Mouse (Mus musculus) heart, embryonic 14.5 days (tissue): ENCODE measurements around the gene Fam170b. TPM values are rescaled to one million over a fixed set of nuclear protein-coding genes. Genes with fewer than 3 reads are reported as not detected.
A peak's percentile ranks its signal among the peaks of the same experiment; 100 is the strongest.

ENCODE experiments used
- ATAC-seq: fragments of 200-750 bp; cut with Nextera tagmentation; 2 replicates; pipeline ENCODE4 v1.8.0; 2017; ENCODE audit warnings: low read depth, moderate TSS enrichment; ENCODE audit not compliant: insufficient number of reproducible peaks, insufficient read depth, low FRiP score
- H3K27ac ChIP-seq, 2 experiments: fragments of 200-500 bp in 1 of 2; fragments of 300-500 bp in 1 of 2; sonication (generic) in 1 of 2; replicated peaks in 1 of 2; 2 replicates each; pipeline ENCODE4 v1.5.1; 2012 to 2014; ENCODE audit warnings: low read depth in 2 of 2, low read length in 2 of 2, control low read depth in 1 of 2, mild to moderate bottlenecking in 1 of 2, mixed read lengths in 1 of 2; ENCODE audit not compliant: control insufficient read depth in 1 of 2, insufficient read depth in 1 of 2
- H3K27me3 ChIP-seq: fragments of 300-500 bp; sonication (generic); 2 replicates; pipeline ENCODE4 v1.6.1; 2014; ENCODE audit warnings: mild to moderate bottlenecking, low read length, control low read depth; ENCODE audit not compliant: control insufficient read depth, insufficient read depth
- H3K36me3 ChIP-seq: fragments of 300-500 bp; sonication (generic); 2 replicates; pipeline ENCODE4 v1.6.1; 2014; ENCODE audit warnings: mild to moderate bottlenecking, control low read depth, low read length, mixed read lengths; ENCODE audit not compliant: control insufficient read depth, insufficient read depth
- H3K4me1 ChIP-seq, 2 experiments: fragments of 200-500 bp in 1 of 2; fragments of 300-500 bp in 1 of 2; sonication (generic) in 1 of 2; 2 replicates each; pipeline ENCODE4 v1.6.1; 2012 to 2014; ENCODE audit warnings: low read length in 2 of 2, control low read depth in 1 of 2, mixed read lengths in 1 of 2; ENCODE audit not compliant: control insufficient read depth in 2 of 2, insufficient read depth in 2 of 2
- H3K4me2 ChIP-seq: fragments of 300-500 bp; sonication (generic); 2 replicates; pipeline ENCODE4 v1.6.1; 2014; ENCODE audit warnings: mild to moderate bottlenecking, low read length
- H3K4me3 ChIP-seq, 2 experiments: fragments of 200-500 bp in 1 of 2; fragments of 300-500 bp in 1 of 2; sonication (generic) in 1 of 2; 2 replicates each; pipeline ENCODE4 v1.5.1; 2012 to 2014; ENCODE audit warnings: low read length in 2 of 2, mild to moderate bottlenecking in 2 of 2, control low read depth in 1 of 2, low read depth in 1 of 2, moderate library complexity in 1 of 2; ENCODE audit not compliant: control insufficient read depth in 1 of 2, insufficient read depth in 1 of 2
- H3K9ac ChIP-seq: fragments of 300-500 bp; sonication (generic); 2 replicates; pipeline ENCODE4 v1.6.1; 2014; ENCODE audit warnings: mild to moderate bottlenecking, low read length
- H3K9me3 ChIP-seq: fragments of 300-500 bp; sonication (generic); 2 replicates; pipeline ENCODE4 v1.6.1; 2016; ENCODE audit warnings: low read length, control low read depth; ENCODE audit not compliant: control insufficient read depth
- WGBS: fragments of 180-500 bp; shearing (Covaris S2); extraction: QIAGEN DNeasy Blood & Tissue Kit; methylation state at CpG from one replicate; pipeline ENCODE4 v1.1.7; 2014; 5-methylcytosine and 5-hydroxymethylcytosine counted together
- polyA plus RNA-seq: library from polyadenylated mRNA; unstranded; fragments of >200 nt; fragmentation: Nextera tagmentation; extraction: Ambion mirVana; gene quantifications from 2 replicates; pipeline ENCODE4 v1.2.1, GENCODE M21; 2014

Fam170b gene
- polyA plus RNA-seq = 0.19 TPM in 1 of 2 replicates, not detected in the other

DNA sequence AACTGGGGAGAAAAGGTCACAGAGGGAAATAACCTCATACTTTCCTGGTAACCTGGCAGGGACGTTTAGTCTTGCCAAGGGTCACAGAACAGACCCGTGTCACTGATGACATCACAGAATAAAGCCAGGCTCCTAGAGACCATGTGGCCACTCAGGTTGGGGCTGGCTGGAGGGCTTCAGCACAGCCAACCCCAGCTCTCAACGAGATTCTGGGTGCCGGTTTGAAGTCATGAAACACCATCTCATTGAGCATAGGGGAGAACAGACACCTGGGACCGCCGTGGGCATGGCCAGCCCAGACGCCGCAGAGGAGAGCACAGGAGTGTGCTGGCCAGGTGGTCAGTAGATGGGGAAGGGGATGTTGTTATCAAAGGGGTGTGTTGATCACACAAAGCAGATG lies at the start of gene Fam170b:
Gene Fam170b, plus strand, starts transcription at position 116 of the 400 bp plus-strand sequence.
- Histone ChIP-seq H3K27ac (no peak within 1 kb of the TSS), H3K9me3 (peaks cover 4% of the 10 kb centered on the region; the same call in 1 of the 2 replicates), H3K4me3 (no peak within 1 kb of the TSS), H3K4me2 (no peak within 1 kb of the TSS), H3K4me1 (peaks cover 0 to 2% of the 10 kb centered on the region in 2 experiments; a peak in 1 of 4 replicates), H3K27me3 (no peaks in the 10 kb centered on the region), H3K9ac (no peak within 1 kb of the TSS), H3K36me3 (no peaks in the 10 kb centered on the region)
- 73% methylated on average over 8 of the region's 8 CpGs for WGBS
- ATAC-seq = no peak

DNA sequence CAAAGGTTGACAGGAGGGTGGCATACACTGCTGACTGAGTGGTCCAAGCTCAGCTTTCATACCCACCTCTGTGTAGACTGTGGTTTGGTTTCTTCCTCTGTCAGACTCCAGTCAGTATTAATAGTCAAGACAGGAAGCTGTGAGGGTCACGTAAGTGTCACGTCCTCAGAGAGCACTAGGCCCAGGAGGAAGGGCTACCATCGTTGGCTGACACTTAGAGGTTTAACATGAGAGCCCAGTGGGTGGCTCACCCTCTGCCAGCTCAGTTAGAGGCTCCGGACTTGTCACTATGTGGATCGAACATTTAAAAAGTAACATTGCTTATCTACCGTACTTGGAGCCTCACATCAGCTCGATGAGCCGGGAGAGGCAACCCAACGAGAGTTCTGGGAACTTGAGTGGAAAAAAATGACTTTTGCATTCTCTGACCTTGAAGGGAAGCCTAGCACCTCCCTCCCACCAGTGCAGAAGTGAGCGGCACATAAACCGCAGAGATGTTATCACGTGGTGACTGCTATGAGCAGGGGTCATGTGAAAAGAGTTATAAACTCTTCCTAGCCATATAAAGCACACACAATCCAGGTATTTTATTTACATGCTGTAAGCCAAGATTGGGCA lies 49.5 kb upstream of the Fam170b start:
- ATAC-seq = no peak
- Histone ChIP-seq H3K4me2 (no peak overlapping the region), H3K9me3 (no peaks in the 10 kb centered on the region), H3K4me1 (peaks cover 6 to 13% of the 10 kb centered on the region in 2 experiments), H3K27me3 (no peaks in the 10 kb centered on the region), H3K4me3 (no peak overlapping the region), H3K27ac (0 out of 4 replicates have a peak overlapping the region, but pooled peaks of 1 of the 2 experiments have one; percentile 10), H3K36me3 (no peaks in the 10 kb centered on the region), H3K9ac (no peak overlapping the region)
- 41% methylated on average over 12 of the region's 12 CpGs for WGBS

DNA sequence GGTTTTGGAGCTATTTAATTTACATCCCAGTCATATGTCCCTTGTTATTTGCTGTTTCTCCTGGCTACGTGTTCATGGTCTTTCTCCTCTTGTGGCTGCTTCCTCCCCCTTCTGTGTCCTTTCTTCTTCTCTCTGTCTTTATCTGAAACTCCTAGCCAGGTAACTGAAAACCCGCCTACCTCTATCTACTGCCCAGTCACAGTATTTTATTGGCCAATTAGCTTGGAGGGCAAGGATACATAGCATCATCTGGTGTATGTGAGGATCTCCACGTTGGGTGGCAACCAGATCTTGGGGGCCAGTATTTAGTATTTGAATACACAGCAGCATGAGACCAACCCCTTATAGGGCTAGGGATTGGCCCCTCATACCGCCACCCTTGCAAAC lies 49.0 kb upstream of the Fam170b start:
- Histone ChIP-seq H3K4me1 (peaks cover 6 to 13% of the 10 kb centered on the region in 2 experiments), H3K9ac (no peak overlapping the region), H3K27me3 (no peaks in the 10 kb centered on the region), H3K36me3 (no peaks in the 10 kb centered on the region), H3K27ac (0 out of 4 replicates have a peak overlapping the region, but pooled peaks of 1 of the 2 experiments have one; percentile 10), H3K9me3 (no peaks in the 10 kb centered on the region), H3K4me2 (no peak overlapping the region), H3K4me3 (no peak overlapping the region)
- WGBS = 84% methylated on average over 4 of the region's 4 CpGs
- ATAC-seq = no peak

DNA sequence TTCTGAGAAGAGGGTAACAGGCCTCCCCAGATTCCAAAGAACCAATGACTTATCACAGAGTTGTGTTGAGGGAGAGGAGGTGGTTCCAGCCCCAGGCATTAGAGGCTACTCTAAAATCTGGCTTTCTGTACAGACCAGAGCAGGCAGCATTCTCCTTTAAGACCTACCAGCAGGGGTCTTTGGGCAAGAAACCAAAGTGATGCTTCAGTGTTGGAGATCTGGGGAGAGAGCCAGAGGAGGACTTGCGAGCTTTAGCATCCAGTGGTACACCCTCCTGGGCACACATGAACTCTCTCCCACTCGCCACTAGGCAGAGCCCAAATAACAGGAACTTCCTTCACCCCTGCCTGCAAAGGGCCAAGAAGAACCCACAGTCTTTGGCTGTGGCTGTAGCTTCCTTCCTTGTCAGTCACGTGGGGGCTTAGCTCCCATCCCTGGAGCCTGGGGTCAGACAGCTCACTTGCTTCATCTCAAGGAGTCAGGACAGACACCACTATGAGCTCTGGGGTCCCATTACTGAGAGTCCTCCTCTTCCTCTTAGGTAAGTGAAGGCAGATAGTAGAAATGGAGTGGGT lies 48.1 kb upstream of the Fam170b start, which contains the start of gene Tmem273:
Gene Tmem273, plus strand, starts transcription at position 408 of the 575 bp plus-strand sequence.
- no peak within 1 kb of the TSS for H3K9ac ChIP-seq
- H3K4me1 ChIP-seq = peaks cover 6 to 13% of the 10 kb centered on the region in 2 experiments
- WGBS = 75% methylated on average over 3 of the region's 3 CpGs
- no peaks in the 10 kb centered on the region for H3K36me3 ChIP-seq
- ATAC-seq = no peak
- no peak within 1 kb of the TSS for H3K27ac ChIP-seq
- no peaks in the 10 kb centered on the region for H3K27me3 ChIP-seq
- no peak within 1 kb of the TSS for H3K4me3 ChIP-seq
- no peaks in the 10 kb centered on the region for H3K9me3 ChIP-seq
- no peak within 1 kb of the TSS for H3K4me2 ChIP-seq

DNA sequence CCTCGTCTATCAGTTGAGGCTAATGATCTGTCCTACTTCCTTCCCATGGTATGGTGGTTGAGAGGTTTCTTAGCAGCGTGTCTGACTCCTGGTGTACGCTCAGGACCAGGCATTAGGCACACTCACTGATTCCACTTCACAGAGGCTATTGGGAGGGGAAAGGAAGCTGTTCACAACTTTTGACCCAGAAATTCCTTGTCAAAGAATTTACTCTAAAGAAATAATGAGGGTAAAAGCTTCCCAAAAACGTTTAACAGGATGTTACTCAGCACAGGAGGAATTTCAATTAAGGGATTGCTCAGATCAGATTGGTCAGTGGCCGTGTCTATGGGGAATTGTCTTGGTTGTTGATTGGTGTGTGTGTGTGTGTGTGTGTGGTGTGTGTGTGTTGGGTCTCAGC lies 46.1 kb upstream of the Fam170b start:
- Histone ChIP-seq H3K27me3 (no peaks in the 10 kb centered on the region), H3K4me1 (peaks cover 6 to 13% of the 10 kb centered on the region in 2 experiments), H3K9ac (no peak overlapping the region), H3K4me3 (no peak overlapping the region), H3K27ac (no peak overlapping the region), H3K36me3 (no peaks in the 10 kb centered on the region), H3K4me2 (no peak overlapping the region), H3K9me3 (no peaks in the 10 kb centered on the region)
- ATAC-seq = no peak
- 56% methylated on average over 5 of the region's 5 CpGs for WGBS

DNA sequence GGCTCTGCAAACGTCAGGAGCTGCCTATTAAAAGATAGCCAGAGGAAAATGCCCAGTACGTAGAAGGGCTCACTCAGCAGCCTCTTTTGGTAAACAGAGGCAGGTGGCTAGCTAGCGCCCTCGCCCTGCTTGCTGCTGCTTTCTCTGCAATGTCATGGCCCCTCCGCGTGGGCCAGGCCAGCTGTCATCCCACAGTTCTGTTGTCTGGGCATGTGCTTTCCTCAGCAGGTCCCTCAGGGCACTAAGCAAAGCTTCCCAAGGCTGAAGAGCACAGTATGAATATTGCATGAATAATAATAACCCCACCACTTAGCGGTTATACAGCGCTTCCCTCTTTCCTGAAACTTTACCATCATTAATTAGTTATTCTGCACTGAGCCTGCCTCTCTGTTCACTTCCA lies 37.4 kb upstream of the Fam170b start:
- Histone ChIP-seq H3K4me2 (no peak overlapping the region), H3K9me3 (no peaks in the 10 kb centered on the region), H3K4me3 (no peak overlapping the region), H3K4me1 (peaks cover 3 to 10% of the 10 kb centered on the region in 2 experiments; a peak in 3 of 4 replicates), H3K27me3 (no peaks in the 10 kb centered on the region), H3K36me3 (no peaks in the 10 kb centered on the region), H3K9ac (no peak overlapping the region), H3K27ac (no peak overlapping the region)
- no peak for ATAC-seq
- WGBS = 74% methylated on average over 8 of the region's 8 CpGs

DNA sequence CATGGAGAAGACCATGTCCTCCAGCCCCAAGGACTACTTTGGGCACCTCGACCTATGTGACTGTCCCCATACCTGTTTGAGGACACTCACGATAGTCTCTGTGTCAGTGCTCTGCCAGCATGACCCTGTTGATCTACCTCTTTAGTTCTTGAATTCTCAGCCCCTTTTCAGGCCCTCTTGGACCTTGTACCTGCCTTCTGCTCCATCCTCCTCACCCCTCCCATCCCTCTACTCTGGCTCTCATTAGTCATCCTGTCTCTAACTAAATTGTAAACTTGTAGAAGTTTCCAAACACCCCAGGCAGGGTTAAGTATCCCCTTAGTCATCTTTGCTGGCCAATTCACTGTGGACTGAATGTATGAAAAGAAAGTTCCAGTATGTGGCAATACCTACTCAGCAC lies 36.0 kb upstream of the Fam170b start:
- H3K36me3 ChIP-seq = no peaks in the 10 kb centered on the region
- ATAC-seq = no peak
- no peak overlapping the region for H3K4me3 ChIP-seq
- no peak overlapping the region for H3K4me2 ChIP-seq
- H3K27me3 ChIP-seq = no peaks in the 10 kb centered on the region
- 82% methylated on average over 2 of the region's 2 CpGs for WGBS
- no peaks in the 10 kb centered on the region for H3K9me3 ChIP-seq
- no peak overlapping the region for H3K9ac ChIP-seq
- no peak overlapping the region for H3K27ac ChIP-seq
- peaks cover 3 to 10% of the 10 kb centered on the region in 2 experiments; a peak in 3 of 4 replicates for H3K4me1 ChIP-seq
